Mouse (Mus musculus) midbrain, embryonic 15.5 days (tissue): ENCODE measurements around the gene Ankrd27. TPM values are rescaled to one million over a fixed set of nuclear protein-coding genes. Genes with fewer than 3 reads are reported as not detected.

Experiments used
- ATAC-seq: fragments of 200-750 bp; cut with Nextera tagmentation; replicated peaks from 2 replicates; pipeline ENCODE4 v1.8.0; 2017; ENCODE audit warnings: moderate TSS enrichment
- H3K27ac ChIP-seq: fragments of 300-500 bp; sonication (generic); 2 replicates; pipeline ENCODE4 v1.5.1; 2015; ENCODE audit warnings: mild to moderate bottlenecking, inconsistent platforms
- H3K27me3 ChIP-seq: fragments of 300-500 bp; sonication (generic); replicated peaks from 2 replicates; pipeline ENCODE4 v1.6.1; 2015; ENCODE audit warnings: inconsistent platforms
- H3K36me3 ChIP-seq: fragments of 300-500 bp; sonication (generic); replicated peaks from 2 replicates; pipeline ENCODE4 v1.6.1; 2015; ENCODE audit warnings: inconsistent platforms
- H3K4me1 ChIP-seq: fragments of 300-500 bp; sonication (generic); 2 replicates; pipeline ENCODE4 v1.6.1; 2015; ENCODE audit warnings: inconsistent platforms
- H3K4me2 ChIP-seq: fragments of 300-500 bp; sonication (generic); 2 replicates; pipeline ENCODE4 v1.6.1; 2015; ENCODE audit warnings: inconsistent platforms, mild to moderate bottlenecking, moderate library complexity
- H3K4me3 ChIP-seq: fragments of 300-500 bp; sonication (generic); 2 replicates; pipeline ENCODE4 v1.5.1; 2015; ENCODE audit warnings: mild to moderate bottlenecking, inconsistent platforms
- H3K9ac ChIP-seq: fragments of 300-500 bp; sonication (generic); 2 replicates; pipeline ENCODE4 v1.6.1; 2015; ENCODE audit warnings: mild to moderate bottlenecking, inconsistent platforms
- H3K9me3 ChIP-seq: fragments of 300-500 bp; sonication (generic); 2 replicates; pipeline ENCODE4 v1.6.1; 2016; ENCODE audit warnings: inconsistent platforms
- WGBS: fragments of 180-500 bp; shearing (Covaris S2); methylation state at CpG from one replicate; pipeline ENCODE4 v1.1.7; 2015; ENCODE audit warnings: mixed read lengths; 5-methylcytosine and 5-hydroxymethylcytosine counted together
- polyA plus RNA-seq: library from polyadenylated mRNA; unstranded; fragments of >200 nt; fragmentation: Nextera tagmentation; extraction: Ambion mirVana; gene quantifications from 2 replicates; pipeline ENCODE4 v1.2.1, GENCODE M21; 2015

Ankrd27 gene
- 18.9 and 19.0 TPM in 2 replicates for polyA plus RNA-seq

DNA sequence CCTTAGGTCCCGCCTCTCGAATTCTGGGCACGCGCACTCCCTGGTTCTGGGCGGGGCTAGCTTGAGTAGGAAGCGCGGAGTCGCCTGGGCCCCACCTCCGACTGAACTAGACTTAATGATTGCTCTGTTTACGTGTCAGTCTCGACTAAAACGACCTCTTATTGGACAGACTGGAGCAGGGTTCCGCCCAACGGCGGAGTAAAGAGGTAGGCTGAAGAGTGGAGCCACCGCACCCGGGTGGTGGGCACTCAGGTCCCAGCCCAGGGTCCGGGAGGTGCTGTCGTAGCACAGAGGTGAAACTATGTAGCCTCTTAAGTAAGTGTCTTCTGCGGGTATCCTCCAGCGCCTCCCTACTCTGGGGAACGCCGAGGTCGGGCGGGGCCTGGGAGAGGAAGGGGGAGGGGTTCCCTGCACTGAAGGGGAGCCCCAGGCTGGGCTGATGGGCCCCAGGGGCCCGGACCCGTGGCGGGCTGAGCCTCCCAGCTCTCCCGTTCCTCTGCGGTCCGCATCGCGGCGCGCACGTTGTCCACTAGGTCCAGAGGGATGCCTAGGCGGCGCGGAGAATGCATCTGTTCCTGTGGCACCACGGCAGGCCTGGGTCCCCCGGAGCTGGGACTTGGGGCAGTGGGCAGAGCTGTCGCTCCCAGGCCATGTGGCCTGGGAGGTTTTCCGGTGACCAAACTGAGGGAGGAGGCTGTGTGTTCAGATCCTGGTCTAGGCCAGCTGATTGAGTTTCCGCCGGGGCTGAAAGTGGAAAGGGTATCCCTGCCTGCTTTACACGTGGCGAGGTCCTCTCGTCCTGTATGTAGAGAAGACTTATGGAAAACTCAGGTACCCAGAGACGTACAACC lies at the start of gene Ankrd27:
Ankrd27 (plus strand) TSS at position 190 of the 851 bp plus-strand sequence.
- H3K9ac ChIP-seq, result peak within 1 kb of the TSS; percentile 52
- no peaks in the 10 kb centered on the region for H3K9me3 ChIP-seq
- H3K4me2 ChIP-seq, result peak within 1 kb of the TSS; percentile 99
- ATAC-seq, result peak; percentile 99
- peak within 1 kb of the TSS; percentile 48 for H3K27ac ChIP-seq
- 0% methylated on average over 47 of the region's 49 CpGs for WGBS
- H3K4me3 ChIP-seq, result peak within 1 kb of the TSS; percentile 65
- H3K27me3 ChIP-seq, result peaks cover 34% of the 10 kb centered on the region
- no peaks in the 10 kb centered on the region for H3K36me3 ChIP-seq
- peaks cover 27% of the 10 kb centered on the region for H3K4me1 ChIP-seq

GRCm38 (mm10) chr7:35537562-35537961 lies 48.5 kb upstream of the Ankrd27 start, which contains the start of gene Tdrd12:
TSS of gene Tdrd12 (minus strand) at chr7:35537745.
- Histone ChIP-seq H3K4me2 (no peak within 1 kb of the TSS), H3K27ac (no peak within 1 kb of the TSS), H3K36me3 (no peaks in the 10 kb centered on the region), H3K27me3 (no peaks in the 10 kb centered on the region), H3K4me1 (no peaks in the 10 kb centered on the region), H3K9me3 (no peaks in the 10 kb centered on the region), H3K9ac (no peak within 1 kb of the TSS), H3K4me3 (no peak within 1 kb of the TSS)
- ATAC-seq, result no peak
- 91% methylated on average over 17 of the region's 17 CpGs for WGBS

DNA sequence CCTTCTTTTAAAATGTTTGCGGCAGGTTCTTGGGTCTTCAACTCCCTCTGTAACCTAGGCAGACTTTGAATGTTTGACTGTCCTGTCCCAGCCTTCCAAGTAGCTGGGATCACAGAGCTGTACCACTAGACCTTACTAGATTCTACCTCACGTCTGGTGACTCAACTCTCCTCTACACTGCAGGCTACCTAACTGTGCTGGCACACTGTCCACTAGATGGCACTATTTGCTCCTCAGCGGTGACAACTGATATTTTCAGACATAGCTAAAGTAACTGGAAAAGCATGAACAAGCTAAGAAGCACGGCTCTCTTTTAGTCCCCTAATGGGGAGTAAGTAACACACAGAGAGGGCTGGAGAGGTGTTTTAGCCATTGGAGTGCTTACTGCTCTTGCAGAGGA lies 40.2 kb upstream of the Ankrd27 start:
- Histone ChIP-seq H3K9ac (no peak overlapping the region), H3K4me1 (no peaks in the 10 kb centered on the region), H3K9me3 (no peaks in the 10 kb centered on the region), H3K4me3 (no peak overlapping the region), H3K27ac (no peak overlapping the region), H3K27me3 (no peaks in the 10 kb centered on the region), H3K36me3 (peaks cover 14% of the 10 kb centered on the region), H3K4me2 (no peak overlapping the region)
- peak; percentile 60 for ATAC-seq
- WGBS, result 30% methylated on average over 4 of the region's 4 CpGs

- Histone ChIP-seq H3K9me3 (no peaks in the 10 kb centered on the region), H3K4me2 (peak overlapping the region; percentile 96), H3K9ac (no peak overlapping the region), H3K4me3 (peak overlapping the region; percentile 94), H3K4me1 (peaks cover 18% of the 10 kb centered on the region), H3K27ac (0 out of 2 replicates have a peak overlapping the region, but pooled peaks have one; percentile 1), H3K36me3 (peaks cover 20% of the 10 kb centered on the region), H3K27me3 (no peaks in the 10 kb centered on the region)
- 67% methylated on average over 10 of the region's 10 CpGs for WGBS
- no peak for ATAC-seq
Measured at GRCm38 (mm10) chr7:35553751-35554604, 32.1 kb upstream of the Ankrd27 start.

DNA sequence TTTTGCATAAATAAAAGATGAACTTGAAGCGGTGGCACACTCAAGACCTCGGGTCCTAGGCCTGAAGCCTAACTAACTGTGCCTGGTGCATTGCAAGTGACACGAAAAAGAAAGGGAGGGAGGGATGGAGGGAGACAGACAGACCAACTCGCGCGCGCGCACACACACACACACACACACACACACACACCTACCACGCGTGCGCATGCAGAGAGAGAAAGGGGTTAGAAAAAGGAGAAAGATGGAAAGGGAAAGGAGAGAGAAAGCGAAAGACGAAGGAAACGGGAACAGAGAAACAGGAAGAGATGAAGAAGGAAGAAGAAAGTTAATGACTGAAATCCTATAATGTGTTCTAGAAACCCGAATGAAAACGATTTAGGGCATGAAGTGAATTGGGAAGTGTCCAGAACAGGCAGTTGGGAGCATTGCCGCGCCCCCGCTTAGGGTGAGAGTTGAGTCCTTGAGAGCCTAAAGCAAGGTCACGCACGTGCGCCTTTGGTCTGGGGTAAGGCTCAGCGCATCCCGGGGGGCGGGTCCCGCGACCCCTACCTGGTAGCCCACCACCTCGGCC lies 31.4 kb upstream of the Ankrd27 start:
- WGBS, result 5% methylated on average over 28 of the region's 28 CpGs

DNA sequence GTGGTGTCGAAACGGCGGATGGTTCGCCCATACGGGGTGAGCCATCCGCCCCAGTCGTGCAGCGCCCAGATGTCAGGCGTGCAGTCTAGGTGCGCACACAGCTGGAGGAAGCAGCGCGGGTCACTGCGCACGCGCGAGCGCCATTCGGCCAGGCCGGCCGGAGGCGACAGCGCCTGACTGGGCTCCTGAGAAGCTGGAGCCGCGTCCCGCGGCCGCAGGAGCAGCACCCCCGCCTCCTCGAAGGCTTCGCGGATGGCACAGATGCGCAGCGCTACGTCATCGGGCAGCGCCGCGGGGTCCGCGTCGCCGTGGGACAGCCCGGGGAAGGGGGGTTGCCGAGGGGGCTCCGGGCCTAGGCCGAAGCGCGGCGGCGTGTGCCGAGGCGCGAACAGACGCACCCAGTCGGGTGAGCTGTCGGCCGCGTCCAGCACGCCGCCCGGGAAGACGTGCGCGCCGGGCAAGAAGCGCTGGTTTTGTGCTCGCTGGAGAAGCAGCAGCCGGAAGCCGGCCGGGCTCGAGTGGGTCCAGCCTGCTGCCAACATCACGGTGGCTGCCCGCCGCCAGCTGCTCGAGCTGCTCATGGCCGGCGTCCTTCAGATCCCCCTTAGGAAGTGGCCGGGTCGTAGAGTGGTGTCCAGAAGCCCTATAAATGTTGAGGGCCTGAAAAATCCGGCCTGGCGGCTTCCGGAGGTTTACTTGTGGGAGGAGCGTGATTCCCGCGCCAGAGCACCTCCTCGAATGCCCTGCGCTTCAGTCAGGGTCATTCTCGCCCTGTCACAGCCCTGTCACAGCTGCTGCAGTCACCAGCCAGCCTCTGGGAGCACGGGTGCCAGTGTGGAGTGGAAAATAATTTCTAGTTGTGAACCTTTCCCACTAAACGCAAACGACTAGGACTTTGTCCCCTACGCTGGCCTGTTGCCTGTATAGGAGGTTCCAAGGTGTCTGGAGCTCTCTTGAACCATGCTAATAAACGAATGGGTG lies 30.5 kb upstream of the Ankrd27 start:
- Histone ChIP-seq H3K9ac (peak overlapping the region; percentile 85), H3K27ac (peak overlapping the region; percentile 94), H3K4me3 (peak overlapping the region; percentile 94), H3K4me2 (peak overlapping the region; percentile 96), H3K27me3 (no peaks in the 10 kb centered on the region), H3K36me3 (peaks cover 8% of the 10 kb centered on the region; the same call in 1 of the 2 replicates), H3K9me3 (no peaks in the 10 kb centered on the region), H3K4me1 (peaks cover 18% of the 10 kb centered on the region)
- under 1% methylated on average over 93 of the region's 93 CpGs for WGBS
- peak; percentile 96 for ATAC-seq

More for the DNA sequence above, 31.4 kb upstream of the Ankrd27 start:
- H3K36me3 ChIP-seq, result peaks cover 15% of the 10 kb centered on the region
- peak overlapping the region; percentile 94 for H3K27ac ChIP-seq
- peak overlapping the region; percentile 85 for H3K9ac ChIP-seq
- peaks cover 18% of the 10 kb centered on the region for H3K4me1 ChIP-seq
- H3K9me3 ChIP-seq, result no peaks in the 10 kb centered on the region
- peak; percentile 64 for ATAC-seq
- no peaks in the 10 kb centered on the region for H3K27me3 ChIP-seq
- H3K4me2 ChIP-seq, result peak overlapping the region; percentile 96
- peak overlapping the region; percentile 94 for H3K4me3 ChIP-seq

GRCm38 (mm10) chr7:35556205-35556603 lies 29.8 kb upstream of the Ankrd27 start, which contains the start of gene Nudt19:
TSS of gene Nudt19 (minus strand) at chr7:35556304.
- Histone ChIP-seq H3K27ac (peak within 1 kb of the TSS; percentile 94), H3K4me3 (peak within 1 kb of the TSS; percentile 94), H3K4me2 (peak within 1 kb of the TSS; percentile 96), H3K27me3 (no peaks in the 10 kb centered on the region), H3K9ac (peak within 1 kb of the TSS; percentile 85), H3K9me3 (no peaks in the 10 kb centered on the region), H3K4me1 (peaks cover 18% of the 10 kb centered on the region), H3K36me3 (peaks cover 5% of the 10 kb centered on the region; the same call in 1 of the 2 replicates)
- 68% methylated on average over 4 of the region's 4 CpGs for WGBS
- ATAC-seq, result no peak

DNA sequence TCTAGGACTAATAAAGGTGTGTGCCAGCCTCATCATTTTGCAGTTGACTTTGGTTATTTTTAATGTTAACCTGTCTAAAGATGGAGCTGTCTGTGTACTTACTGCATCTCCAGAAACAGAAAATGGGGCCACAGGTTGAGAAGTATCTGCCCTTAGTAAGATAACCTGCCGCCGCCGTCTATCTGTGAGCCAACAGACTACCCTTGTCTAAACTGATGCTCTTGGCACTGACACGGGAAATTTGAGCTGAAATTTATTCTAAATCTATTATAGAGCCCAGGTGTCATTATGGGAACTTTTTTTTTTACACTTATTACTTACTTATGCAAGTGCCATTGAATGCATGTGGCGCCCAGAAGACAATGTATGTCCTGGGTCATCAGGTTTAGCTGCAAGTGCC lies 29.1 kb upstream of the Ankrd27 start:
- no peak overlapping the region for H3K9ac ChIP-seq
- H3K27ac ChIP-seq, result no peak overlapping the region
- peaks cover 18% of the 10 kb centered on the region for H3K4me1 ChIP-seq
- no peak overlapping the region for H3K4me3 ChIP-seq
- H3K27me3 ChIP-seq, result no peaks in the 10 kb centered on the region
- H3K4me2 ChIP-seq, result no peak overlapping the region
- 91% methylated on average over 5 of the region's 5 CpGs for WGBS
- no peak for ATAC-seq
- H3K9me3 ChIP-seq, result no peaks in the 10 kb centered on the region
- H3K36me3 ChIP-seq, result no peaks in the 10 kb centered on the region

- 85% methylated on average over 3 of the region's 3 CpGs for WGBS
- H3K27me3 ChIP-seq, result no peaks in the 10 kb centered on the region
- ATAC-seq, result no peak
Measured at GRCm38 (mm10) chr7:35557577-35557976, 28.5 kb upstream of the Ankrd27 start.

GRCm38 (mm10) chr7:35558681-35559080 lies 27.4 kb upstream of the Ankrd27 start:
- Histone ChIP-seq H3K4me1 (peaks cover 18% of the 10 kb centered on the region), H3K36me3 (no peaks in the 10 kb centered on the region), H3K4me3 (no peak overlapping the region), H3K9me3 (no peaks in the 10 kb centered on the region), H3K9ac (no peak overlapping the region), H3K27ac (no peak overlapping the region), H3K27me3 (no peaks in the 10 kb centered on the region), H3K4me2 (no peak overlapping the region)
- 52% methylated on average over 2 of the region's 2 CpGs for WGBS
- no peak for ATAC-seq

More at GRCm38 (mm10) chr7:35557577-35557976, 28.5 kb upstream of the Ankrd27 start:
- Histone ChIP-seq H3K4me3 (no peak overlapping the region), H3K36me3 (no peaks in the 10 kb centered on the region), H3K4me2 (no peak overlapping the region), H3K27ac (no peak overlapping the region), H3K9me3 (no peaks in the 10 kb centered on the region), H3K9ac (no peak overlapping the region), H3K4me1 (peaks cover 18% of the 10 kb centered on the region)

DNA sequence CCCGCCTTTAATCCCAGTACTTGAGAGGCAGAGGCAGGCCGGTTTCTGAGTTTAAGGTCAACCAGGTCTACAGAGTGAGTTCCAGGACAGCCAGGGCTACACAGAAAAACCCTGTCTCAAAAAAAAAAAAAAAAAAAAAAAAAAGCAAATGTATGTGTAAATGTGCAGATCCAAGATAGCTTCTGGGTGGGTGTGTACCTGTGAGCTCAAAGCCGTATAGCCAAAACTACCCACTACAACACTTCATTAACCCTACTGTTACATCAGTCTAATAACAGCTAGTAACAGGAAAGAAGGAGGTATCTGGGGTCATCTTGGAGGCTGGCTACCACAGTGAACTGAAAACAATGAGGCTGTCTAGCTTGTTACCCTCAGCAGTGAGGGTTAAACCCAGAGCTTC lies 26.2 kb upstream of the Ankrd27 start:
- WGBS, result 91% methylated on average over 3 of the region's 3 CpGs
- ATAC-seq, result no peak

More for the DNA sequence above, 26.2 kb upstream of the Ankrd27 start:
- no peak overlapping the region for H3K9ac ChIP-seq
- peaks cover 9% of the 10 kb centered on the region for H3K4me1 ChIP-seq
- H3K27ac ChIP-seq, result no peak overlapping the region
- no peaks in the 10 kb centered on the region for H3K9me3 ChIP-seq
- H3K36me3 ChIP-seq, result no peaks in the 10 kb centered on the region
- no peak overlapping the region for H3K4me2 ChIP-seq
- H3K4me3 ChIP-seq, result no peak overlapping the region
- H3K27me3 ChIP-seq, result no peaks in the 10 kb centered on the region
